Mouse (Mus musculus): ENCODE data around the gene Mprip. TPM values are rescaled to one million over a fixed set of nuclear protein-coding genes. Genes with fewer than 3 reads are reported as not detected.
"Not testable (repeated sequence)": the region's sequence is repeated elsewhere in the genome, so short reads cannot be mapped to it uniquely, and the experiment has no call there.

The Mprip gene
- total RNA-seq, 2 experiments from 2014 or later = 297 to 299 TPM

GRCm38 (mm10) chr11:59656016-59656415 lies 5.1 kb upstream of the Mprip start:
- no peak for DNase-seq (ENCODE audit: extremely low spot score in 1 of 2, low spot score in 2 of 2)
- intact Hi-C loops (cut with DNase I) = loop anchor here (2.0 kb wide), 1 partner anchor 21 kb away; no protein-coding TSS in a partner anchor
- Histone ChIP-seq H3K4me3 (no peak overlapping the region), H3K27ac (no peak overlapping the region)
- TF ChIP-seq CTCF (IDR thresholded peaks at IDR 0.05) = no peak

- peak overlapping the region; percentile 95 for H3K27ac ChIP-seq
- no peak for DNase-seq (ENCODE audit: extremely low spot score in 1 of 2, low spot score in 2 of 2)
- H3K4me3 ChIP-seq = peak overlapping the region; percentile 64
- intact Hi-C loops (cut with DNase I) = loop anchor here (2.0 to 5.0 kb wide), 3 partner anchors 46 to 286 kb away; partner anchors contain the start of gene Med9
- TF ChIP-seq CTCF (IDR thresholded peaks at IDR 0.05) = no peak
These were observed 620 bp downstream of the Mprip start for GRCm38 (mm10) chr11:59661601-59662248.

- TF ChIP-seq CTCF (IDR thresholded peaks at IDR 0.05) = no peak
- H3K4me3 ChIP-seq = peak overlapping the region; percentile 64
- DNase-seq (ENCODE audit: extremely low spot score in 1 of 2, low spot score in 2 of 2) = peak; percentile 94 to 97
- H3K27ac ChIP-seq = peak overlapping the region; percentile 95
- intact Hi-C loops (cut with DNase I) = loop anchor here (2.0 to 5.0 kb wide), 3 partner anchors 45 to 285 kb away; partner anchors contain the start of gene Med9
These were observed 1.2 kb downstream of the Mprip start for GRCm38 (mm10) chr11:59662249-59662788.

GRCm38 (mm10) chr11:59662877-59663775 lies 2.0 kb downstream of the Mprip start:
- H3K27ac ChIP-seq = peak overlapping the region; percentile 86
- intact Hi-C loops (cut with DNase I) = loop anchor here (2.0 to 5.0 kb wide), 3 partner anchors 44 to 284 kb away; partner anchors contain the start of gene Med9

GRCm38 (mm10) chr11:59663776-59664320 lies 2.7 kb downstream of the Mprip start:
- Histone ChIP-seq H3K4me3 (peak overlapping the region; percentile 64), H3K27ac (peak overlapping the region; percentile 86)
- TF ChIP-seq CTCF (IDR thresholded peaks at IDR 0.05) = no peak
- intact Hi-C loops (cut with DNase I) = loop anchor here (2.0 to 5.0 kb wide), 4 partner anchors 43 to 283 kb away; partner anchors contain the start of gene Med9
- DNase-seq (ENCODE audit: extremely low spot score in 1 of 2, low spot score in 2 of 2) = no peak

More at GRCm38 (mm10) chr11:59662877-59663775, 2.0 kb downstream of the Mprip start:
- no peak for DNase-seq (ENCODE audit: extremely low spot score in 1 of 2, low spot score in 2 of 2)
- H3K4me3 ChIP-seq = peak overlapping the region; percentile 64
- no peak for TF ChIP-seq CTCF (IDR thresholded peaks at IDR 0.05)

- peak; percentile 25 to 30 for DNase-seq (ENCODE audit: extremely low spot score in 1 of 2, low spot score in 2 of 2)
- no peak for TF ChIP-seq CTCF (IDR thresholded peaks at IDR 0.05)
- peak overlapping the region; percentile 64 for H3K4me3 ChIP-seq
- H3K27ac ChIP-seq = peak overlapping the region; percentile 86
- intact Hi-C loops (cut with DNase I) = loop anchor here (2.0 to 5.0 kb wide), 3 partner anchors 42 to 282 kb away; partner anchors contain the start of gene Med9
These were observed 3.7 kb downstream of the Mprip start for GRCm38 (mm10) chr11:59664818-59665217.

- intact Hi-C loops (cut with DNase I) = no loop called here
- no peak overlapping the region for H3K4me3 ChIP-seq
- H3K27ac ChIP-seq = no peak overlapping the region
- no peak for DNase-seq (ENCODE audit: extremely low spot score in 1 of 2, low spot score in 2 of 2)
- no peak for TF ChIP-seq CTCF (IDR thresholded peaks at IDR 0.05)
These were observed 10.1 kb downstream of the Mprip start for GRCm38 (mm10) chr11:59671049-59671693.

- no peak for TF ChIP-seq CTCF (IDR thresholded peaks at IDR 0.05)
- H3K27ac ChIP-seq = no peak overlapping the region
- H3K4me3 ChIP-seq = no peak overlapping the region
- DNase-seq (ENCODE audit: extremely low spot score in 1 of 2, low spot score in 2 of 2) = no peak
- intact Hi-C loops (cut with DNase I) = no loop called here
These were observed 12.9 kb downstream of the Mprip start for GRCm38 (mm10) chr11:59674013-59674412.

- H3K4me3 ChIP-seq; DNase-seq (ENCODE audit: extremely low spot score in 1 of 2, low spot score in 2 of 2); H3K27ac ChIP-seq; intact Hi-C loops (cut with DNase I): not testable (repeated sequence)
These were observed 13.6 kb downstream of the Mprip start for GRCm38 (mm10) chr11:59674746-59675145.

- intact Hi-C loops (cut with DNase I) = no loop called here
- DNase-seq (ENCODE audit: extremely low spot score in 1 of 2, low spot score in 2 of 2) = no peak
- TF ChIP-seq CTCF (IDR thresholded peaks at IDR 0.05) = no peak
- Histone ChIP-seq H3K4me3 (no peak overlapping the region), H3K27ac (no peak overlapping the region)
These were observed 16.7 kb downstream of the Mprip start for GRCm38 (mm10) chr11:59677767-59678166.

- no peak for DNase-seq (ENCODE audit: extremely low spot score in 1 of 2, low spot score in 2 of 2)
- no peak overlapping the region for H3K4me3 ChIP-seq
- no peak overlapping the region for H3K27ac ChIP-seq
- TF ChIP-seq CTCF (IDR thresholded peaks at IDR 0.05) = no peak
- intact Hi-C loops (cut with DNase I) = no loop called here
These were observed 17.6 kb downstream of the Mprip start for GRCm38 (mm10) chr11:59678693-59679092.

Data from left cerebral cortex, adult 2 months (tissue).